Mouse (Mus musculus): ENCODE results near the gene Gp1bb. TPM values are rescaled to one million over a fixed set of nuclear protein-coding genes. Genes with fewer than 3 reads are reported as not detected.

The Gp1bb gene
- polyA plus RNA-seq (2016; fragmentation: Nextera tagmentation; extraction: Ambion mirVana) = 2.6 and 3.5 TPM in 2 replicates

- Histone ChIP-seq H3K4me1 (peaks cover 43% of the 10 kb centered on the region), H3K27me3 (replicated peaks; ENCODE audit: low read depth, poor library complexity, severe bottlenecking) (peaks cover 99% of the 10 kb centered on the region), H3K9me3 (no peaks in the 10 kb centered on the region), H3K4me3 (peak within 1 kb of the TSS; percentile 65), H3K36me3 (replicated peaks) (peaks cover 36% of the 10 kb centered on the region), H3K27ac (replicated peaks) (no peak within 1 kb of the TSS)
- DNase-seq (ENCODE audit: low spot score) = peak; percentile 44
- 3% methylated on average over 17 of the region's 17 CpGs for WGBS
Measured at GRCm38 (mm10) chr16:18622019-18622418, at the start of gene Gp1bb. Gp1bb (minus strand) TSS chr16:18622403.

GRCm38 (mm10) chr16:18669914-18670313 is 47.7 kb upstream of the Gp1bb start:
- no peak overlapping the region for H3K27ac ChIP-seq (replicated peaks)
- H3K36me3 ChIP-seq (replicated peaks) = no peaks in the 10 kb centered on the region
- 76% methylated on average over 6 of the region's 6 CpGs for WGBS
- no peak for DNase-seq (ENCODE audit: low spot score)
- peaks cover 4% of the 10 kb centered on the region; the same call in 1 of the 2 replicates for H3K27me3 ChIP-seq (replicated peaks; ENCODE audit: low read depth, poor library complexity, severe bottlenecking)
- H3K4me3 ChIP-seq = no peak overlapping the region
- H3K9me3 ChIP-seq = no peaks in the 10 kb centered on the region
- H3K4me1 ChIP-seq = no peaks in the 10 kb centered on the region

GRCm38 (mm10) chr16:18658597-18658996 is 36.4 kb upstream of the Gp1bb start:
- no peak overlapping the region for H3K4me3 ChIP-seq
- H3K27me3 ChIP-seq (replicated peaks; ENCODE audit: low read depth, poor library complexity, severe bottlenecking) = no peaks in the 10 kb centered on the region
- peaks cover 5% of the 10 kb centered on the region; the same call in 1 of the 2 replicates for H3K4me1 ChIP-seq
- no peak overlapping the region for H3K27ac ChIP-seq (replicated peaks)
- WGBS = 81% methylated on average over 4 of the region's 4 CpGs
- H3K36me3 ChIP-seq (replicated peaks) = no peaks in the 10 kb centered on the region
- H3K9me3 ChIP-seq = no peaks in the 10 kb centered on the region
- DNase-seq (ENCODE audit: low spot score) = no peak

- Histone ChIP-seq H3K27me3 (replicated peaks; ENCODE audit: low read depth, poor library complexity, severe bottlenecking) (no peaks in the 10 kb centered on the region), H3K4me3 (no peak overlapping the region), H3K27ac (replicated peaks) (no peak overlapping the region), H3K36me3 (replicated peaks) (no peaks in the 10 kb centered on the region), H3K4me1 (peaks cover 5% of the 10 kb centered on the region; the same call in 1 of the 2 replicates), H3K9me3 (peaks cover 8% of the 10 kb centered on the region; the same call in 1 of the 2 replicates)
- WGBS = 62% methylated on average over 5 of the region's 5 CpGs
- no peak for DNase-seq (ENCODE audit: low spot score)
Measured at GRCm38 (mm10) chr16:18655372-18656098, 33.3 kb upstream of the Gp1bb start.

- Histone ChIP-seq H3K36me3 (replicated peaks) (no peaks in the 10 kb centered on the region), H3K4me3 (no peak overlapping the region), H3K27ac (replicated peaks) (no peak overlapping the region), H3K4me1 (peaks cover 5% of the 10 kb centered on the region; the same call in 1 of the 2 replicates), H3K9me3 (peaks cover 8% of the 10 kb centered on the region; the same call in 1 of the 2 replicates), H3K27me3 (replicated peaks; ENCODE audit: low read depth, poor library complexity, severe bottlenecking) (no peaks in the 10 kb centered on the region)
- no peak for DNase-seq (ENCODE audit: low spot score)
- WGBS = 82% methylated on average over 6 of the region's 6 CpGs
Measured at GRCm38 (mm10) chr16:18653290-18654160, 31.3 kb upstream of the Gp1bb start.

- H3K36me3 ChIP-seq (replicated peaks) = no peaks in the 10 kb centered on the region
- H3K4me3 ChIP-seq = no peak overlapping the region
- H3K27me3 ChIP-seq (replicated peaks; ENCODE audit: low read depth, poor library complexity, severe bottlenecking) = no peaks in the 10 kb centered on the region
- no peak for DNase-seq (ENCODE audit: low spot score)
- 70% methylated on average over 3 of the region's 3 CpGs for WGBS
- H3K9me3 ChIP-seq = peaks cover 8% of the 10 kb centered on the region; the same call in 1 of the 2 replicates
- H3K4me1 ChIP-seq = peaks cover 6% of the 10 kb centered on the region; the same call in 1 of the 2 replicates
- no peak overlapping the region for H3K27ac ChIP-seq (replicated peaks)
Measured at GRCm38 (mm10) chr16:18649126-18649525, 26.9 kb upstream of the Gp1bb start.

GRCm38 (mm10) chr16:18645329-18645728 is 23.1 kb upstream of the Gp1bb start:
- no peaks in the 10 kb centered on the region for H3K36me3 ChIP-seq (replicated peaks)
- no peaks in the 10 kb centered on the region for H3K27me3 ChIP-seq (replicated peaks; ENCODE audit: low read depth, poor library complexity, severe bottlenecking)
- no peak for DNase-seq (ENCODE audit: low spot score)
- H3K4me1 ChIP-seq = peaks cover 6% of the 10 kb centered on the region; the same call in 1 of the 2 replicates
- no peak overlapping the region for H3K4me3 ChIP-seq
- no peaks in the 10 kb centered on the region for H3K9me3 ChIP-seq
- 51% methylated on average over 6 of the region's 6 CpGs for WGBS
- no peak overlapping the region for H3K27ac ChIP-seq (replicated peaks)

GRCm38 (mm10) chr16:18644485-18644884 is 22.3 kb upstream of the Gp1bb start:
- no peak overlapping the region for H3K27ac ChIP-seq (replicated peaks)
- no peaks in the 10 kb centered on the region for H3K27me3 ChIP-seq (replicated peaks; ENCODE audit: low read depth, poor library complexity, severe bottlenecking)
- H3K4me1 ChIP-seq = peaks cover 6% of the 10 kb centered on the region; the same call in 1 of the 2 replicates
- no peaks in the 10 kb centered on the region for H3K36me3 ChIP-seq (replicated peaks)
- 79% methylated on average over 4 of the region's 4 CpGs for WGBS
- H3K4me3 ChIP-seq = no peak overlapping the region
- H3K9me3 ChIP-seq = no peaks in the 10 kb centered on the region
- DNase-seq (ENCODE audit: low spot score) = no peak

- Histone ChIP-seq H3K36me3 (replicated peaks) (no peaks in the 10 kb centered on the region), H3K9me3 (no peaks in the 10 kb centered on the region), H3K4me1 (peaks cover 8% of the 10 kb centered on the region; the same call in 1 of the 2 replicates), H3K4me3 (no peak overlapping the region), H3K27ac (replicated peaks) (no peak overlapping the region), H3K27me3 (replicated peaks; ENCODE audit: low read depth, poor library complexity, severe bottlenecking) (no peaks in the 10 kb centered on the region)
- DNase-seq (ENCODE audit: low spot score) = no peak
- WGBS = 69% methylated on average over 11 of the region's 11 CpGs
Measured at GRCm38 (mm10) chr16:18643406-18643998, 21.3 kb upstream of the Gp1bb start.

- WGBS = 85% methylated on average over 4 of the region's 4 CpGs
- no peaks in the 10 kb centered on the region for H3K27me3 ChIP-seq (replicated peaks; ENCODE audit: low read depth, poor library complexity, severe bottlenecking)
- H3K9me3 ChIP-seq = no peaks in the 10 kb centered on the region
- peaks cover 9% of the 10 kb centered on the region; the same call in 1 of the 2 replicates for H3K4me1 ChIP-seq
- H3K36me3 ChIP-seq (replicated peaks) = no peaks in the 10 kb centered on the region
- DNase-seq (ENCODE audit: low spot score) = no peak
- no peak overlapping the region for H3K4me3 ChIP-seq
- no peak overlapping the region for H3K27ac ChIP-seq (replicated peaks)
Measured at GRCm38 (mm10) chr16:18642897-18643296, 20.7 kb upstream of the Gp1bb start.

GRCm38 (mm10) chr16:18642291-18642690 is 20.1 kb upstream of the Gp1bb start:
- Histone ChIP-seq H3K36me3 (replicated peaks) (no peaks in the 10 kb centered on the region), H3K9me3 (no peaks in the 10 kb centered on the region), H3K27ac (replicated peaks) (no peak overlapping the region), H3K4me3 (no peak overlapping the region), H3K4me1 (peaks cover 9% of the 10 kb centered on the region; the same call in 1 of the 2 replicates), H3K27me3 (replicated peaks; ENCODE audit: low read depth, poor library complexity, severe bottlenecking) (no peaks in the 10 kb centered on the region)
- 65% methylated on average over 7 of the region's 7 CpGs for WGBS
- DNase-seq (ENCODE audit: low spot score) = no peak

GRCm38 (mm10) chr16:18639382-18639929 is 17.3 kb upstream of the Gp1bb start:
- H3K36me3 ChIP-seq (replicated peaks) = no peaks in the 10 kb centered on the region
- H3K27ac ChIP-seq (replicated peaks) = no peak overlapping the region
- DNase-seq (ENCODE audit: low spot score) = no peak
- H3K4me3 ChIP-seq = no peak overlapping the region
- peaks cover 3% of the 10 kb centered on the region; the same call in 1 of the 2 replicates for H3K4me1 ChIP-seq
- H3K9me3 ChIP-seq = no peaks in the 10 kb centered on the region
- WGBS = 89% methylated on average over 1 of the region's 1 CpGs
- no peaks in the 10 kb centered on the region for H3K27me3 ChIP-seq (replicated peaks; ENCODE audit: low read depth, poor library complexity, severe bottlenecking)
